Mouse (Mus musculus) forebrain, postnatal 0 days (tissue): Measurements from ENCODE around the gene Gbx2. TPM values are rescaled to one million over a fixed set of nuclear protein-coding genes. Genes with fewer than 3 reads are reported as not detected.
A peak's percentile ranks its signal among the peaks of the same experiment; 100 is the strongest.

Experiments
- ATAC-seq: fragments of 200-750 bp; cut with Nextera tagmentation; 2 replicates; pipeline ENCODE4 v1.8.0; 2017; ENCODE audit warnings: mild to moderate bottlenecking, moderate library complexity
- DNase-seq: peaks from one replicate; pipeline ENCODE4 v3.0.0-alpha.2; 2015
- H3K27ac ChIP-seq: fragments of 300-500 bp; sonication (generic); 2 replicates; pipeline ENCODE4 v1.5.1; 2014; ENCODE audit warnings: low read depth, mild to moderate bottlenecking, antibody characterized with exemption, low read length, moderate library complexity, mixed read lengths
- H3K27me3 ChIP-seq: fragments of 300-500 bp; sonication (generic); 2 replicates; pipeline ENCODE4 v1.6.1; 2014; ENCODE audit warnings: mild to moderate bottlenecking, low read length, mixed read lengths; ENCODE audit not compliant: insufficient read depth
- H3K36me3 ChIP-seq: fragments of 300-500 bp; sonication (generic); 2 replicates; pipeline ENCODE4 v1.6.1; 2014; ENCODE audit warnings: mild to moderate bottlenecking, moderate library complexity; ENCODE audit not compliant: insufficient read depth
- H3K4me1 ChIP-seq: fragments of 300-500 bp; sonication (generic); 2 replicates; pipeline ENCODE4 v1.6.1; 2014; ENCODE audit warnings: antibody characterized with exemption; ENCODE audit not compliant: insufficient read depth
- H3K4me2 ChIP-seq: fragments of 300-500 bp; sonication (generic); 2 replicates; pipeline ENCODE4 v1.6.1; 2014; ENCODE audit warnings: low read depth, mild to moderate bottlenecking, moderate library complexity
- H3K4me3 ChIP-seq: fragments of 300-500 bp; sonication (generic); 2 replicates; pipeline ENCODE4 v1.5.1; 2014; ENCODE audit warnings: low read depth, low read length, mixed read lengths
- H3K9ac ChIP-seq: fragments of 300-500 bp; sonication (generic); 2 replicates; pipeline ENCODE4 v1.6.1; 2014; ENCODE audit warnings: mild to moderate bottlenecking
- H3K9me3 ChIP-seq: fragments of 300-500 bp; sonication (generic); 2 replicates; pipeline ENCODE4 v1.6.1; 2016; ENCODE audit warnings: low read length
- CTCF ChIP-seq: sonication (generic); IDR thresholded peaks from 2 replicates; pipeline ENCODE4 v1.5.1; 2016; ENCODE audit warnings: antibody characterized with exemption, control low read depth, low read depth
- WGBS: fragments of 180-500 bp; shearing (Covaris S2); extraction: QIAGEN DNeasy Blood & Tissue Kit; methylation state at CpG from one replicate; pipeline ENCODE4 v1.1.7; 2014; 5-methylcytosine and 5-hydroxymethylcytosine counted together
- polyA plus RNA-seq: library from polyadenylated mRNA; unstranded; fragments of >200 nt; fragmentation: Nextera tagmentation; extraction: Ambion mirVana; gene quantifications from 2 replicates; pipeline ENCODE4 v1.2.1, GENCODE M21; 2015
- total RNA-seq: library from RNA; depleted of rRNA; stranded (reverse); fragments of >200 nt; gene quantifications from 2 replicates; pipeline ENCODE4 v1.2.3, GENCODE M21; 2014

The Gbx2 gene
- total and polyA plus RNA-seq, 2 experiments from 2014 or later, result 14.4 to 21.2 TPM

GRCm38 (mm10) chr1:89929721-89930505 lies 1.1 kb downstream of the Gbx2 start:
- H3K36me3 ChIP-seq, result no peaks in the 10 kb centered on the region
- no peak for TF ChIP-seq CTCF
- no peaks in the 10 kb centered on the region for H3K4me1 ChIP-seq
- no peaks in the 10 kb centered on the region for H3K9me3 ChIP-seq
- peak overlapping the region; percentile 28 for H3K4me3 ChIP-seq
- no peak for DNase-seq
- peaks cover 85% of the 10 kb centered on the region for H3K27me3 ChIP-seq
- H3K9ac ChIP-seq, result no peak overlapping the region
- ATAC-seq, result no peak
- H3K27ac ChIP-seq, result no peak overlapping the region
- H3K4me2 ChIP-seq, result peak overlapping the region; percentile 44
- WGBS, result 3% methylated on average over 55 of the region's 55 CpGs

- H3K27ac ChIP-seq, result no peak overlapping the region
- H3K4me1 ChIP-seq, result no peaks in the 10 kb centered on the region
- H3K9ac ChIP-seq, result no peak overlapping the region
- no peaks in the 10 kb centered on the region for H3K9me3 ChIP-seq
- H3K4me2 ChIP-seq, result no peak overlapping the region
- H3K36me3 ChIP-seq, result no peaks in the 10 kb centered on the region
- 0 out of 2 replicates have a peak overlapping the region, but pooled peaks have one; percentile 0 for H3K4me3 ChIP-seq
- TF ChIP-seq CTCF, result no peak
- H3K27me3 ChIP-seq, result peaks cover 87% of the 10 kb centered on the region
- DNase-seq, result no peak
- ATAC-seq, result no peak
- WGBS, result under 1% methylated on average over 6 of the region's 6 CpGs
Observed at GRCm38 (mm10) chr1:89929181-89929580, 1.8 kb downstream of the Gbx2 start.

GRCm38 (mm10) chr1:89928676-89929075 lies 2.3 kb downstream of the Gbx2 start:
- Histone ChIP-seq H3K9ac (no peak overlapping the region), H3K27ac (no peak overlapping the region), H3K4me2 (no peak overlapping the region), H3K27me3 (peaks cover 87% of the 10 kb centered on the region), H3K4me1 (no peaks in the 10 kb centered on the region), H3K36me3 (no peaks in the 10 kb centered on the region), H3K9me3 (no peaks in the 10 kb centered on the region), H3K4me3 (no peak overlapping the region)
- DNase-seq (no peak), ATAC-seq (no peak)
- no peak for TF ChIP-seq CTCF
- 5% methylated on average over 25 of the region's 25 CpGs for WGBS

GRCm38 (mm10) chr1:89927061-89927661 lies 3.8 kb downstream of the Gbx2 start:
- no peaks in the 10 kb centered on the region for H3K9me3 ChIP-seq
- no peak overlapping the region for H3K4me2 ChIP-seq
- WGBS, result 1% methylated on average over 36 of the region's 36 CpGs
- H3K27me3 ChIP-seq, result peaks cover 94% of the 10 kb centered on the region
- DNase-seq (no peak), ATAC-seq (no peak)
- no peaks in the 10 kb centered on the region for H3K36me3 ChIP-seq
- H3K4me3 ChIP-seq, result no peak overlapping the region
- H3K4me1 ChIP-seq, result no peaks in the 10 kb centered on the region
- no peak for TF ChIP-seq CTCF
- H3K27ac ChIP-seq, result no peak overlapping the region
- H3K9ac ChIP-seq, result no peak overlapping the region

- no peak for ATAC-seq
- H3K4me3 ChIP-seq, result no peak overlapping the region
- DNase-seq, result no peak
Observed at GRCm38 (mm10) chr1:89926583-89927060, 4.4 kb downstream of the Gbx2 start.

GRCm38 (mm10) chr1:89925501-89926190 lies 5.3 kb downstream of the Gbx2 start:
- Histone ChIP-seq H3K36me3 (no peaks in the 10 kb centered on the region), H3K4me2 (no peak overlapping the region), H3K4me1 (no peaks in the 10 kb centered on the region), H3K27ac (no peak overlapping the region), H3K9me3 (no peaks in the 10 kb centered on the region), H3K9ac (no peak overlapping the region), H3K4me3 (no peak overlapping the region), H3K27me3 (peaks cover 95% of the 10 kb centered on the region)
- ATAC-seq (no peak), DNase-seq (no peak)
- 12% methylated on average over 12 of the region's 12 CpGs for WGBS
- no peak for TF ChIP-seq CTCF

More at GRCm38 (mm10) chr1:89926583-89927060, 4.4 kb downstream of the Gbx2 start:
- Histone ChIP-seq H3K4me2 (no peak overlapping the region), H3K27ac (no peak overlapping the region), H3K27me3 (peaks cover 95% of the 10 kb centered on the region), H3K36me3 (no peaks in the 10 kb centered on the region), H3K9me3 (no peaks in the 10 kb centered on the region), H3K4me1 (no peaks in the 10 kb centered on the region), H3K9ac (no peak overlapping the region)
- no peak for TF ChIP-seq CTCF
- WGBS, result 3% methylated on average over 9 of the region's 9 CpGs

GRCm38 (mm10) chr1:89923642-89924020 lies 7.3 kb downstream of the Gbx2 start:
- WGBS, result 8% methylated on average over 14 of the region's 14 CpGs
- TF ChIP-seq CTCF, result no peak
- no peaks in the 10 kb centered on the region for H3K36me3 ChIP-seq
- H3K4me2 ChIP-seq, result no peak overlapping the region
- no peak overlapping the region for H3K9ac ChIP-seq
- no peak overlapping the region for H3K27ac ChIP-seq
- H3K4me3 ChIP-seq, result no peak overlapping the region
- DNase-seq (no peak), ATAC-seq (no peak)
- H3K27me3 ChIP-seq, result peaks cover 94% of the 10 kb centered on the region
- H3K9me3 ChIP-seq, result no peaks in the 10 kb centered on the region
- H3K4me1 ChIP-seq, result no peaks in the 10 kb centered on the region
